Mouse (Mus musculus) lung, embryonic 15.5 days (tissue): ENCODE data around the gene Trmt1. TPM values are rescaled to one million over a fixed set of nuclear protein-coding genes. Genes with fewer than 3 reads are reported as not detected.
"Not testable (repeated sequence)": the region's sequence is repeated elsewhere in the genome, so short reads cannot be mapped to it uniquely, and the experiment has no call there.

Source experiments
- ATAC-seq: fragments of 200-750 bp; cut with Nextera tagmentation; 2 replicates; pipeline ENCODE4 v1.8.0; 2017; ENCODE audit warnings: moderate number of reproducible peaks, borderline replicate concordance; ENCODE audit not compliant: low FRiP score, low TSS enrichment; ENCODE audit errors: extremely low read depth
- H3K27ac ChIP-seq: fragments of 300-500 bp; sonication (generic); 2 replicates; pipeline ENCODE4 v1.5.1; 2015; ENCODE audit warnings: moderate library complexity, mild to moderate bottlenecking, inconsistent platforms
- H3K27me3 ChIP-seq: fragments of 300-500 bp; sonication (generic); 2 replicates; pipeline ENCODE4 v1.6.1; 2015; ENCODE audit warnings: inconsistent platforms
- H3K36me3 ChIP-seq: fragments of 300-500 bp; sonication (generic); 2 replicates; pipeline ENCODE4 v1.6.1; 2015; ENCODE audit warnings: inconsistent platforms
- H3K4me1 ChIP-seq: fragments of 300-500 bp; sonication (generic); 2 replicates; pipeline ENCODE4 v1.6.1; 2015; ENCODE audit warnings: inconsistent platforms
- H3K4me2 ChIP-seq: fragments of 300-500 bp; sonication (generic); 2 replicates; pipeline ENCODE4 v1.6.1; 2015; ENCODE audit warnings: inconsistent platforms, mild to moderate bottlenecking, moderate library complexity
- H3K4me3 ChIP-seq: fragments of 300-500 bp; sonication (generic); 2 replicates; pipeline ENCODE4 v1.5.1; 2015; ENCODE audit warnings: mild to moderate bottlenecking, inconsistent platforms
- H3K9ac ChIP-seq: fragments of 300-500 bp; sonication (generic); 2 replicates; pipeline ENCODE4 v1.6.1; 2015; ENCODE audit warnings: inconsistent platforms
- H3K9me3 ChIP-seq: fragments of 300-500 bp; sonication (generic); 2 replicates; pipeline ENCODE4 v1.6.1; 2016; ENCODE audit warnings: inconsistent platforms
- WGBS: fragments of 180-500 bp; shearing (Covaris S2); methylation state at CpG from one replicate; pipeline ENCODE4 v1.1.7; 2015; 5-methylcytosine and 5-hydroxymethylcytosine counted together
- polyA plus RNA-seq: library from polyadenylated mRNA; unstranded; fragments of >200 nt; fragmentation: Nextera tagmentation; extraction: Ambion mirVana; gene quantifications from 2 replicates; pipeline ENCODE4 v1.2.1, GENCODE M21; 2015

The Trmt1 gene
- polyA plus RNA-seq, 1 experiment from 2014 or later: 58.4 TPM

DNA sequence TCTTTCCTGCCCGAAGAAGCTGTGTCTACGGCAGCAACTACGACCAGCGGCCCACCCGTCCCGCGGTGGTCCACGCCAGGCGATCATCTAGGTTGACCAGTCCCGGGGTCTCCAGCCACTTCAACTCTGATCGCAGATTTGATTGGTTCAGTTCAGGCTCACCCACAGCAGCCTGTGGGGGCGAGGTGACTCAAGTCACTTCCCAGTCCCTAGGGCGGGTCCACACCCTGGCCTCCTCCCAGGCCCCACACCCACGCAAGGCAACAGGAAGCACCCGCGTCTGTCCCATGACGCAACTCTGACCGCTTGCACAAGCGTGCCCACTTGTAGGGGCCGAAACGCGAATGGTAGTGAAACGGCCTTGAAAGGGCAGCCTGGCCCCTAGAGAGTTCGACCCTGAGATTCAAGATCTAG lies 24.6 kb upstream of the Trmt1 start:
- Histone ChIP-seq H3K9me3 (no peaks in the 10 kb centered on the region), H3K27me3 (no peaks in the 10 kb centered on the region), H3K27ac (peak overlapping the region; percentile 97), H3K4me1 (peaks cover 60% of the 10 kb centered on the region), H3K36me3 (no peaks in the 10 kb centered on the region), H3K4me2 (peak overlapping the region; percentile 76), H3K4me3 (peak overlapping the region; percentile 73), H3K9ac (peak overlapping the region; percentile 66)
- peak; percentile 44 for ATAC-seq
- WGBS: 0% methylated on average over 24 of the region's 24 CpGs

DNA sequence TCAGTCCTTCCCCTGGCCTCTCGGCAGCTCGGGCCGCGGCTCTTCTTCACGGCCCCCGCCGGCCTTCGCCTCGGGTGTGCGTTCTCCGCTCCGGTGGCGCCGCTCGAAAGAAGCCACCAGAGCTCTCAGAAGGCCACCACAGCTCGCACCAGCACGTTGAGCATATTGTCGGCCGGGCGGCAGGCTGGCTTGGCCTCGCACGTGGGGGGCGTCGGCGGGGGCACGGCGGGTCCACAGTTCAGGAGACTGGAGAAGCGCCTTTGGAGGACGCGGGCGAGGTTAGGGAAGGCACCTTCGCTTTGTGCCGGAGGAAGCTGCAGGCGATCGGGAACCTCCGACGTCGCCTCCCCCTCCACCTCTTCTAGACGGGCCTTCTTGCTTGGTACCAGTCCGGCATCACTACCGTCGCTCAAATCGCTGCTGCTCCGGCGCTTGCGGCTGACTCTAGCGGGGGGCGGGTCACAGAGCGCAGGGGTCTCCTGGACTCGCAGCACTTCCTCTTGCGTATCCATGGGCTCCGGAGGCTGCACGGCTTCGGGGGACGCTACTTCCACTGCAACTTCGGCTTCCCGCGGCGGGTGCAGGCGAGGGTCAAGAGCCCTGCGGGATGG lies 24.0 kb upstream of the Trmt1 start:
- Histone ChIP-seq H3K27ac (peak overlapping the region; percentile 97), H3K36me3 (no peaks in the 10 kb centered on the region), H3K27me3 (no peaks in the 10 kb centered on the region), H3K4me2 (peak overlapping the region; percentile 76), H3K9me3 (no peaks in the 10 kb centered on the region), H3K9ac (peak overlapping the region; percentile 66), H3K4me3 (peak overlapping the region; percentile 73), H3K4me1 (peaks cover 54% of the 10 kb centered on the region)
- WGBS: 1% methylated on average over 61 of the region's 61 CpGs
- no peak for ATAC-seq

DNA sequence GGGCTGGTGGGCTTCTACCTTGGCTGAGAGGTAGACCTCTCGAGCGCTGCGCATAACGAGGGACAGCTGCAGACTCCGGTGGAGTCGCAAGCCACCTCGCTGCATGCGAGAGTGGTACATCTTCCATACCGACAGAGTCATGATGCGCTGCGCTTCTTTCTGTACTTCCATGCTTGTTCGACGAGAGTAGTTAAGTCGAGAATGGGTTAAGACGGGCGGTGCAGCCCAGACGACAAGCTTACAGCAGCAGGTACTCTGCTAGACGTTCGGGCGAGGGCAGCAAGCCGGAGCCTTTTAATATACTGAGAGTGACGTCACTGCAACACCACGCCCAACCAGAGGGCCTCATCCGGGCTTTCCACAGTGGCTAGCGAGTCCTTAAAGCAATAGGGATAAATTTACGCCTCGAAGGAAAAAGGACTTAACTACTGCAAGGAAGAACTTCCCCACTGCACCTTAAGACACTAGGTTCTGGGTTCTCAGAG lies 23.5 kb upstream of the Trmt1 start, which contains the start of gene Ier2:
Ier2 (minus strand) TSS at position 272 of the 485 bp plus-strand sequence.
- peaks cover 2% of the 10 kb centered on the region; the same call in 1 of the 2 replicates for H3K36me3 ChIP-seq
- peak within 1 kb of the TSS; percentile 66 for H3K9ac ChIP-seq
- peaks cover 49% of the 10 kb centered on the region for H3K4me1 ChIP-seq
- ATAC-seq: peak; percentile 78
- peak within 1 kb of the TSS; percentile 73 for H3K4me3 ChIP-seq
- H3K27me3 ChIP-seq: no peaks in the 10 kb centered on the region
- peak within 1 kb of the TSS; percentile 76 for H3K4me2 ChIP-seq
- H3K9me3 ChIP-seq: no peaks in the 10 kb centered on the region
- H3K27ac ChIP-seq: peak within 1 kb of the TSS; percentile 97
- WGBS: under 1% methylated on average over 27 of the region's 27 CpGs

DNA sequence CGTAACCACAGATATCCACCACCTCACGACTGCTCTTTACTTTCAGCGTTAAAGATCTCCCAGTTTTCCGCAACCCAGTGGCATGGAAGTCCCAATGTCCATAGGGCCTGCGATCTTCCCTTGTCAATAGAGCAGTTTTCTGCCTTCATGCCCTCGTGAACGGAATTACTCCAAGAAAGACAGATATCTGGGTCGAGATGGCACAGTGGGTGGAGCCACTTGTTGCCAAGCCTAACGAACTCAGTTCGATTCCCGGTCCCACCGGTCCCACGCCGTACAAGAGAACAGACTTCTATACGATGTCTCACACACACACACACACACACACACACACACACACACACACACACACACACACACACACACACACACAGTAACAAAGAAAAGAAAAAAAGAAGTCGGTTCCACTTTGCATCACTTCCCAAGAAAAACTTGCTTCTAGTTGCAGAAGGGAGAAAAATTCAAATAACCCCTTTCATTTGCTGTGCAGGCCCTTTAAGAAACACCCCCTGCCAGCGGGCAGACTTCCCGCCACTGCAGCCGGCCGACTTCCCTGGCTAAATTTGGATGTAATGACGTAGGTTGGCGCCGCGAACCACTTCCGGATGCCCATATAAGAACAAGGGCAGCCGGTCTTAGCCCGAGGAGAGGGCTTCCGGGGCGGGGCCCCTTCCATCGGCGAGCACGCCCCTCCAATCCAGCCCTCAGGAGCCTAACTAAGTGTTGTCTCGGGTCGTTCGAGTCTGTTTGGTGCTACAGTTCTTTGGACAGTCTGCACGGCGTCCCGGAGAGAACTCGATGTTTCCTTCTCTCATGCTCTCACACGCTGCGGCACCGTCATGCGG lies 22.4 kb upstream of the Trmt1 start:
- Histone ChIP-seq H3K4me2 (peak overlapping the region; percentile 76), H3K4me1 (peaks cover 39% of the 10 kb centered on the region), H3K4me3 (peak overlapping the region; percentile 73), H3K27ac (peak overlapping the region; percentile 97), H3K9me3 (no peaks in the 10 kb centered on the region), H3K36me3 (peaks cover 9% of the 10 kb centered on the region), H3K9ac (peak overlapping the region; percentile 71), H3K27me3 (no peaks in the 10 kb centered on the region)
- 2% methylated on average over 43 of the region's 43 CpGs for WGBS
- peak; percentile 83 for ATAC-seq

DNA sequence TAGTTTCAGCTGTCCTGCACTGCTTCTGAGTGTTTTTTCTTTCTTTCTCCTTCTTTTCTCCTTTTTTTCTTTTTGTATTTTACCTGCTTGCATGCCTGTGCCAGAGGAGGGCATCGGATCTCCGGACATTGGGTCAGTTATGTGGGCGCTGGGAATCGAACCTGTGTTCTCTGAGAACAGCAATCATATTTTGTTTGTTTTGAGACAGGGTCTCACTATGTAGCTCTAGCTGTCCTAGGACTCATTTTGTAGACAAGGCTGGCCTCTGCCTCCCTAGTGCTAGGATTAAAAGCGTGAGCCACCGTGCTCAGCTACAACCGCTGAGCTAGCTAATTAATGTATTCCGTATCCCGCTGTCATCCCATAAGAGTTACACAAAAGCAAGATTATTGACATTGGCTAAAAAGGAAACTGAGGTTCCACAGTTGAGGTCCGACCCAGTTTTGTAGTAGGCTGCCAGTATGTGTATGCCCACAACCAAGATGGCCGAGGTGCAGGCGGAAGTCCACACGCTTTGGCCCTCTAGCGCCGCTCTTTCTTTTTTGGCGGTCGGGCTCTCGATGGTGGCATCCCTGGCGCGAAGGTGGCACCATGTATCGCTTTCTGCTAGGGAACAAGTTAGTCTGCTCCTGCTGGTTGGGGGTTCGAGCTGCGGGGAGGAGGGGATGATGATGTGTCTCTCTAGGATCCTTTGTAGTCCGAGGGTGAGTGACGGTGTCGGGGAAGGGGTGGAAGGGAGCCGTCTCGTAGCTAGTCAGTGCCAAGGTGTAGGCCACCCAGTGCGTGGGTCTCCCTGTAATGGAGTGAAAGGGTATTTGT lies 21.3 kb upstream of the Trmt1 start:
- peak overlapping the region; percentile 97 for H3K27ac ChIP-seq
- ATAC-seq: peak; percentile 32; the same call in 1 of the 2 replicates
- WGBS: under 1% methylated on average over 29 of the region's 29 CpGs

DNA sequence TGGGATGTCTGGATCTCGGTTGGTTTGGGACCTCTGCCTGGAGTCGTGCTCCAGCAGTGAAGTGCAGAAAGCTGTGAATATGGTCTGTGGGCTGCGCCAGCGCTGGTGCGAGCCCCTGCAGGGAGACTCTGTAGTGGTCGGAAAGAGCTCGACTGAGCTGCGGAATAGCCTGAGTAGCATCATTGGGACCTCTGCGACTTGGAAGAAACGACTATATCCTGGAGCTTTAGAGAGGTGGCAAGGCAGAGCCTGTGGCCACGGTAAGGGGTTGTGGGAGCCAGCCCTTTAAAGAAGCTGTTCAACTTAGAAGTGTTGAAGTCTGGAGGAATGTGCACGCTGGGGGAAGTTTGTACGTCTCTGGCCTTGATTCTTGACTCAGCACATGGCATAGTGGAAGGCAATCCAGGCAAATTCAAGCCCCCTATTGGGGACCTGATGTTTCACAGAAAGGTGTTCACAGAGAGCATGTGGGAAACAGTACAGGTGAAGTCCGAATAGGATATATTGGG lies 20.7 kb upstream of the Trmt1 start:
- peak; percentile 2; the same call in 1 of the 2 replicates for ATAC-seq
- WGBS: 2% methylated on average over 14 of the region's 14 CpGs

More for the DNA sequence above, 21.3 kb upstream of the Trmt1 start:
- Histone ChIP-seq H3K4me1 (peaks cover 31% of the 10 kb centered on the region), H3K4me3 (peak overlapping the region; percentile 73), H3K27me3 (no peaks in the 10 kb centered on the region), H3K36me3 (peaks cover 10% of the 10 kb centered on the region), H3K9ac (peak overlapping the region; percentile 71), H3K9me3 (no peaks in the 10 kb centered on the region), H3K4me2 (peak overlapping the region; percentile 76)

DNA sequence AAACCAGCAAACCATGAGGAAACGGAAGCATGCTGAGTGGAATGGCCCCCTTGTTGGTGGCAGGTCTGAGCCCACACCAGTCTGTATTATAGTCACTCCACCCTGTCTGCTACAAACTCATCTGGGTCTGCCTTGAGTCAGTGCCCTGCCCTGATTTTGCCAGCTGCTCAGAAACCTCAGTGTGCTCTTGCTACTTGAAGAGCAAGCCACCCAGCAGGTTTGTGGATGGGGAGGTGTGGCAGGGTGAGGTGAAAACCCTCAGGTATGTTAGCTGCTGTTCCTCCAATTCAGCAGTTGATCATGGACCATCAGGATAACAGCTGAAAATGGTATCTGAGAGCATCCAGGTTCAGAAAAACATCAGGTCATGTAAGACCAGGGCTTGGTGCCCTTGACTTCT lies 18.0 kb upstream of the Trmt1 start:
- ATAC-seq: no peak
- Histone ChIP-seq H3K9ac (no peak overlapping the region), H3K27me3 (no peaks in the 10 kb centered on the region), H3K9me3 (no peaks in the 10 kb centered on the region), H3K4me1 (peaks cover 17% of the 10 kb centered on the region), H3K4me3 (no peak overlapping the region), H3K27ac (no peak overlapping the region), H3K4me2 (no peak overlapping the region), H3K36me3 (peaks cover 32% of the 10 kb centered on the region)
- 50% methylated on average over 1 of the region's 1 CpGs for WGBS

More for the DNA sequence above, 20.7 kb upstream of the Trmt1 start:
- Histone ChIP-seq H3K4me3 (peak overlapping the region; percentile 73), H3K4me1 (peaks cover 24% of the 10 kb centered on the region), H3K4me2 (peak overlapping the region; percentile 76), H3K9me3 (no peaks in the 10 kb centered on the region), H3K27me3 (no peaks in the 10 kb centered on the region), H3K9ac (peak overlapping the region; percentile 71), H3K27ac (peak overlapping the region; percentile 97), H3K36me3 (peaks cover 15% of the 10 kb centered on the region)

DNA sequence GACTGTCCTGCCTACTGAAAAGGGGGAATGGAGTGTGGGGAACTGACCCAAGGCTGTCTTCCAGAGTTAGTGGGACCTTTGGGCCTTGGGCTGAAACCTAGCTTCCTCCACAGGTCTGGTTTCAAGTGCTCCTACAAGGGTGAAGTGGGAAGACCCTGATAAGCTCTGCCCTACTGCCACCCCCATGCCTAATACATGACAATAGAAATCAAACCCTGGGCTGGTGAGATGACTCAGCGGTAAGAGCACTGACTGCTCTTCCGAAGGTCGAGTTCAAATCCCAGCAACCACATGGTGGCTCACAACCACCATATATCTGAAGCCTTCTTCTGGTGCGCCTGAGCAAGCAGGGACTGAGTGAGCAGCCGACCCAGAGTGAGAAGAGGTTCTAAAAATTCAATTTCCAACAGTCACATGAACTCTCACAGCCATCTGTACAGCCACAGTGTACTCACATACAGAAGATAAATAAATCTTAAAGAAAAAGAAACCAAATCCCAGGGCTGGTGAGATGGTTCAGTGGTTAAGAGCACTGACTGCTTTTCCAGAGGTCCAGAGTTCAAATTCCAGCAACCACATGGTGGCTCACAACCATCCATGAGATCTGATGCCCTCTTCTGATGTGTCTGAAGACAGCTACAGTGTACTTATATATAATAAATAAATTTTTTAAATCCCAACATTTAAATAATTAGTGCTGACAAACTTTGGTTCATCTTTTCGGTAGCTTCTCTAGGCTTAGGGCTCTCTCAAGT lies 17.2 kb upstream of the Trmt1 start:
- Histone ChIP-seq H3K4me2 (no peak overlapping the region), H3K4me1 (peaks cover 12% of the 10 kb centered on the region), H3K9me3 (no peaks in the 10 kb centered on the region), H3K36me3 (peaks cover 37% of the 10 kb centered on the region), H3K27me3 (no peaks in the 10 kb centered on the region), H3K4me3 (no peak overlapping the region), H3K9ac (no peak overlapping the region), H3K27ac (no peak overlapping the region)
- no peak for ATAC-seq
- WGBS: 77% methylated on average over 6 of the region's 6 CpGs

DNA sequence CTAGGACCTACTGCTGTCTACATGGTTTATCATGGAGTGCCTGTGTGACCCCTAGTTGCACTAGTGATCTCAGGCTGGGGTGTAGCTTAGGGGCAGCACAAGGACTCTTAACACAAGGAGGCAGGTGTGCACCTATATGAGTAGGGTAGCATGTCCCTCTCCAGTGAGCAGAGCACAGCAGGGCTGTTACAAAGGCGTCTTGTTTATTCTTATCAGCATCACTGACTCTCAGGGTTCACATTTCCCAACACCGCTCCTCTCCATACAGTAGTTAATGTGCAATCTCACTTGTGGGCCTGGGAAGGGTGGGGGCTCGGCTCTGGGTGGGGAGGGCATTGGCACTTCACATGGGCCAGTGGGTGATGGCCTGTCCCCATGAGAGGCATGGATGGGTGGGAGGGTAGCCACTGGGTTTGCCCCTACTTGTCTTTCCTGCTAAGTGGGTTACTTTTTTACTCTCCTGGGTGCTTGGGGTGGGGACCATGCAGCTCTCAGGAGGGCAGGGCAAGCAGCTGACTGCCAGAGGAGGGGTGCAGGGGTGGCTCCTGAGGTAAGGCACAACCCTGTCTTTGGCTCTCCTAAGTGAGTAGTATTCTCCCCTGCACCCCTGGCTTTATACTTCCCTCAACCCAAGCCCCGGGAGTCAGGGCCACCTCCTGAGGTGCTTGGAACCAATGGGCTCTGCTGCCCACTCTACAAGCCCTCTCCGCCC lies 15.7 kb upstream of the Trmt1 start:
- H3K36me3 ChIP-seq: peaks cover 51% of the 10 kb centered on the region
- not testable (repeated sequence) for H3K27me3 ChIP-seq, H3K9ac ChIP-seq, H3K4me2 ChIP-seq, H3K4me1 ChIP-seq, H3K27ac ChIP-seq, H3K4me3 ChIP-seq, H3K9me3 ChIP-seq
- ATAC-seq: 0 out of 2 replicates have a peak, but pooled peaks have one; percentile 17
- WGBS: 65% methylated on average over 5 of the region's 5 CpGs

DNA sequence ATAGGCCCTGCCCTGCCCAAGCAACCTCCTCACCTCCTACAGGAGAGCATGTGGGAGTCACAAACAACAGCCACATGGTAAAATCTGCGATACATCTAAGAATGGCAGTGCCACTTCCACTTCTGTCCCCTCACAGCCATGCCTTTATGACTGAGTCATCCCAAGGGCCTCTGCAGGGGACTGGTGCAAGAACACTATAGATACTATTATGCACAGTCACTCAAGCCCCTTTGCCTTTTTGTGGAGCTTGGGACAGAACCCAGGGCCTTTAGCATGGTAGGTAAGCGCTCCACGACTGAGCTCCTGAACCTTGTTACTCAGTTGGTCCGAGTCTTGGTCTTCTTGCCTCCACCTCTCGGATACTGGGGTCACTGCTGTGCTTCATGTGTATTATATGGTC lies 8.8 kb upstream of the Trmt1 start:
- Histone ChIP-seq H3K27ac (no peak overlapping the region), H3K4me3 (no peak overlapping the region), H3K9me3 (no peaks in the 10 kb centered on the region), H3K9ac (no peak overlapping the region), H3K4me2 (no peak overlapping the region), H3K36me3 (peaks cover 48% of the 10 kb centered on the region), H3K4me1 (no peaks in the 10 kb centered on the region), H3K27me3 (no peaks in the 10 kb centered on the region)
- ATAC-seq: no peak
- WGBS: 88% methylated on average over 5 of the region's 5 CpGs
